Mouse (Mus musculus) layer of hippocampus, adult 9-11 months (tissue): ENCODE measurements around the gene Rab3d.

Experiments
- DNase-seq: peaks from one replicate; pipeline ENCODE4 v3.0.0; 2022

Gene Rab3d

GRCm38 (mm10) chr9:21918035-21918592 is at the start of gene Rab3d:
Rab3d (minus strand) TSS chr9:21918192.
- peak; percentile 95 for DNase-seq

- DNase-seq = no peak
Measured at GRCm38 (mm10) chr9:21963417-21963816, 45.4 kb upstream of the Rab3d start, which contains the start of gene Epor. Epor (minus strand) TSS chr9:21963506.

- DNase-seq = peak; percentile 87
Measured at GRCm38 (mm10) chr9:21962416-21963059, 44.5 kb upstream of the Rab3d start.

GRCm38 (mm10) chr9:21962010-21962409 is 44.0 kb upstream of the Rab3d start:
- no peak for DNase-seq

GRCm38 (mm10) chr9:21961366-21961980 is 43.5 kb upstream of the Rab3d start:
- DNase-seq = no peak

GRCm38 (mm10) chr9:21960558-21961208 is 42.7 kb upstream of the Rab3d start:
- no peak for DNase-seq

- no peak for DNase-seq
Measured at GRCm38 (mm10) chr9:21960135-21960534, 42.1 kb upstream of the Rab3d start.

- DNase-seq = no peak
Measured at GRCm38 (mm10) chr9:21959244-21959643, 41.3 kb upstream of the Rab3d start.

- no peak for DNase-seq
Measured at GRCm38 (mm10) chr9:21958372-21958771, 40.4 kb upstream of the Rab3d start.

- peak; percentile 99 for DNase-seq
Measured at GRCm38 (mm10) chr9:21955570-21956281, 37.7 kb upstream of the Rab3d start, which contains the start of gene Swsap1. Swsap1 (plus strand) TSS chr9:21955755.

- no peak for DNase-seq
Measured at GRCm38 (mm10) chr9:21955225-21955569, 37.2 kb upstream of the Rab3d start.

GRCm38 (mm10) chr9:21954635-21955034 is 36.6 kb upstream of the Rab3d start:
- DNase-seq = no peak

- peak; percentile 80 for DNase-seq
Measured at GRCm38 (mm10) chr9:21953600-21953999, 35.6 kb upstream of the Rab3d start.

- DNase-seq = no peak
Measured at GRCm38 (mm10) chr9:21951977-21952376, 34.0 kb upstream of the Rab3d start.

GRCm38 (mm10) chr9:21950322-21950721 is 32.3 kb upstream of the Rab3d start:
- DNase-seq = no peak

- DNase-seq = peak; percentile 72
Measured at GRCm38 (mm10) chr9:21948790-21949189, 30.8 kb upstream of the Rab3d start.

GRCm38 (mm10) chr9:21948146-21948545 is 30.2 kb upstream of the Rab3d start:
- no peak for DNase-seq

GRCm38 (mm10) chr9:21947540-21948130 is 29.6 kb upstream of the Rab3d start:
- no peak for DNase-seq

- DNase-seq = no peak
Measured at GRCm38 (mm10) chr9:21944267-21944666, 26.3 kb upstream of the Rab3d start.

GRCm38 (mm10) chr9:21943638-21944037 is 25.6 kb upstream of the Rab3d start:
- no peak for DNase-seq

- DNase-seq = no peak
Measured at GRCm38 (mm10) chr9:21943046-21943445, 25.1 kb upstream of the Rab3d start.

GRCm38 (mm10) chr9:21938234-21938855 is 20.4 kb upstream of the Rab3d start:
- DNase-seq = no peak
